Mouse (Mus musculus): ENCODE results near the gene P2ry6.

P2ry6 gene

DNA sequence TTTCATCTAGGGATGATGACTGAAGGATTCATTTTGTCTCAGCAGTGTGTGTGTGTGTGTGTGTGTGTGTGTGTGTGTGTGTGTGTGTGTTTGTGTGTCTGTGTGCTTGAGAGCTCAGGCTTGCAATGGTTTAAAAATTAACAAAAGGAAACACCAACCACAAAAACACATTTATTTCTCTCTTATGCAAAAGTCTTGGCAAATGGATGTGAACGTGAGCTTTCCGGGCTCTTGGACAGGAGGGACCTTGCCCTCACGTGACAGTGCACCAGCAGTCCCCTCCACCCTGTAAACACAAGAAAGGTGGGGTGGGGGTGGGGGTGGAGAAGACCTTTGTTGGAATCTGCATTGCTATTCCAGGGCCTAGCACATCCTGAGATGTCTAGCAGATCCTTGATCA, 37.0 kb downstream of the P2ry6 start:
- DNase-seq = no peak

- DNase-seq = peak in 1 of 2 experiments; percentile 66
Measured at GRCm38 (mm10) chr7:100933520-100933919, 40.9 kb downstream of the P2ry6 start.

DNA sequence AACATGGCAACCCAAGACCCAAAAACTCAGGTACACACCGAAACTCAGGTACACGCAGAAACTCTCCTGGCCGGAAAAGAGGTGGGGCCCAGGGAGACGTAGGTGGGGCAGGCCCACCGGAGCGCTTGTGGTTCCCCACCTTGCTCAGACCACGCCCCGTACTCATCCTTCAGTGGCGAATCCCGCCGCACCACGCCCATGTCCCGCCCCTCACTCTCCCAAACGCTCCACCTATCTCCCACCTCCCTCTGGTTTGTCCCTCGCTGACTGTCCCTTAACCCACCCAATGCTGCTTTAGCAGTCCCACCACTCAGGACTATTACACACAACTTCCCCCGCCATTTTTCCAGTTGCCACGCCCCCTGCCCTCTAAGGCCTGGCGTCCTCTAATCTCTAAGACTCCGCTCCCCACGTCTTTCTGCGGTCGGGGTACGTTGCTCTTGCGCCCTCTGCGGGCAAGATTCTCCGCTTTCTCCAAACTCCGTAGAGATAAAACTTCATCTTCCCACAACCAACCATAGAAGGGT, 41.9 kb downstream of the P2ry6 start:
- peak; percentile 91 to 95 for DNase-seq

- DNase-seq = no peak
Measured at GRCm38 (mm10) chr7:100931926-100932480, 42.4 kb downstream of the P2ry6 start, which contains the start of gene Arhgef17. Gene Arhgef17, minus strand, starts transcription at chr7:100932107.

GRCm38 (mm10) chr7:100931316-100931925, 43.0 kb downstream of the P2ry6 start:
- no peak for DNase-seq

DNA sequence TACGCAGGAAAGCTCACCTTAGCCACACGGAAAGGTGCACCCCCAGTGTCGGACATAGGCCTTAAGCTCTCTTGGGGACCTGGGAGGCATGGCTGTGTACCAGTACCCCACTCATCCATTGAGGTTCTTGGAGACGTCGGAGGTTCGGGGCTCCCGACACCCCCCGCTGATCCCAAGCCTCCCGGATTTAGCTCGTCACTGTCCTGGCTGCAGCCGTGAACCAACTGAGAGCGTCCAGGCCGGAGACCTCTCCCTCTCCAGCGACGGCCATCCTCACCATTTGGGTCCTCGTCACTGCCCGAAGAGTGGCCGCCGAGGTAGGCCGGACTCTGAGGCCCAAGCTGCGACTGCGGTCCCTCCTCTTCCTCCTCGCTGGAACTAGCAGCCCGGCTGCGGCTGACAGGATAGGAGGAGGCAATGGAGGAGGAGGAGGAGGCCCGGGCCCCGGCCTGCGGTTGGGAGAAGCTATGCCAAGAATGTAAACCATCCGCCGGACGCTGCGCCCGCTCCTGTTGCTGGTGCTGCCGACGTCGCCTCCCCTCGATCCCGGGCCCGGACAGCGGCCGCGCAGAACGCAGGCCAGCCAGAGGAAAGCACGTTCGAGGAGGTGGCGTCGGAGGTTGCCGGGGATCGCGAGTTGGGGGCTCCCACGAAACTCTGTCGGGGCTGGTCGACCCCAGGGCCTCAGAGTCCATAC, 43.7 kb downstream of the P2ry6 start:
- DNase-seq = peak; percentile 62 to 71

DNA sequence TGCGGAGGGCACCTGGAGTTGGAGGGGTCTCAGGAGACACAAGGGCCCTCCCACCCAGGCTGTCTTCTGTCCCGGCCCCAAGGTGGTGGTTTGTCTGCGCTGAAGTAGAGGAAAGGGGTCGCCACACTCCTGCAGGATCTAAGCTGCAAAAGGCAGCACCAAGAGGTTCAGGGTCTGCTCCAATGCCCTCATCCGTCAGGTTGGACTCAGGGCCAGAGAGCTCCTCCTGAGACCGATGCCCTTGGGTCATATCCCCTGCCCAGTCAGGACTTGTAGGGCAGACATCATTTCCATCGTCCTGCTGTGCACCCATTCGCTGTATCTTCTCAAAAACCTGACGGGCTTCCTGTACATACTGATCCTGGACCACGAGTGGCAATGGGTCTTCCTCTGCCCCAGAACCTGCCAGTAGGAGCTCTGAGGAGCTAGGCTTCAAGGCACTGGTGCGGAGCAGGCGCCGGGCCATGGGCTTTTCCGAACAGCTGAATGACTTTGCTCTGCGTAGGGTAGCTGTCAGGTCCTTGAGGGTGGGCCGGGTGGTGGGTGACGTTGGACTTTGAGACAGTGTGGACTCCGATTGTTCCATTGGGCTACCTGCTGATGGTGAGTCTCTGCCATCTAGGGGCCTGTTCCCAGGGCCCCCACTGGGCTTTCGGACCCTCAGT, 44.7 kb downstream of the P2ry6 start:
- DNase-seq = no peak

DNA sequence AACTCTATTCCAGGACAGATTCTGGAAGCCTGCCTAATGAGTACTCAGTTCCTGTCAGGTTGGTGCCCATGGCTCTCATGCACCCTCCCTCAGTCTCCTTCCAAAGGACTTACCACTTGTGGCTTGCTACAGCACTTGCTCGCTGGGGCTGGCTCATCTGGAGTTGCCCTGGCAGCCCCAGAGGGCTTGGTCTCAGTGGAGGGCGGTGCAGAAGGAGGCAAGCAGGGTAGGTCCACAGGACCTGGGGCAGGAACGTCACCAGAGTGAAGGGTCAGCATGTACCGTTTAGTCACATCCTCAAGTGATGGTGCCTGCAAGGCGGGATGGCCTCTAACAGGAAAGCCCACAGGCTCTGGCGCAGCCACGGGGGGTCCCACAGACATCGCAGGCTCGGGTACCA, 46.0 kb downstream of the P2ry6 start:
- no peak for DNase-seq

DNA sequence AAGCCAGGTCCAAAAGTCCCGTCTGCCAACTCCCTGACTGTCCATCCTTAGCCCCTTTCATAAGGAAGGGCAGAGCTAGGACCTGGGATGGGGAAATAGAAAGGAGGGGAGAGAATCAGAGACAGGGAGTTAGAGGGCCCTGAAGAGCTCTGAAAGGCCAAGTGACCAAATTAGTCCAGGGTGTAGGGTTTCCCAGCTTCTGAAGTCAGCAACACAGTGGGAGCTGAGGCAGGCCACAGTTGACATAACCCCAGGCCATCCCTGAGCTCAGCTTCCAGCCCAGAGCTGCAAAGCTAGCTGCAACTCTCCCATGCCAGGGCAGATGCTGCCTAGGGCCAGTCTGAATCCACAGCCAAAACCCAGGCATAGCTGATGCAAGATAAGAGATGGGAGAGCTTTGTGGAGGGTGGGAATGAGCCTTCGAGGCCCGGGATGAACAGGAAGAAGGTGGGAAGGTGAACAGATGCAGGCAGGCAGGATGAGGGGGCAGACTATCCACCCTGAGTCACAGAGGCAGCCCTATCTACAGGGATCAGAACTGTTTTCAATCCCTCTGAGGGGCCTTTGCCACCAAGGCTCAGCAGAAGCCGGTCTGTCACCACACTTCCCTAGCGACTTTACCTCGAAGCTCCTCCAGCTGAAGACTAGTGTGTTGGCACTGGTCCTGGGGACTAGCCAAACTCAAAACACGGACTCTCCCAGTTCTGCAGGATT, 47.0 kb downstream of the P2ry6 start:
- no peak for DNase-seq

- peak; percentile 60 to 62 for DNase-seq
Measured at GRCm38 (mm10) chr7:100926311-100926923, 48.0 kb downstream of the P2ry6 start.

DNA sequence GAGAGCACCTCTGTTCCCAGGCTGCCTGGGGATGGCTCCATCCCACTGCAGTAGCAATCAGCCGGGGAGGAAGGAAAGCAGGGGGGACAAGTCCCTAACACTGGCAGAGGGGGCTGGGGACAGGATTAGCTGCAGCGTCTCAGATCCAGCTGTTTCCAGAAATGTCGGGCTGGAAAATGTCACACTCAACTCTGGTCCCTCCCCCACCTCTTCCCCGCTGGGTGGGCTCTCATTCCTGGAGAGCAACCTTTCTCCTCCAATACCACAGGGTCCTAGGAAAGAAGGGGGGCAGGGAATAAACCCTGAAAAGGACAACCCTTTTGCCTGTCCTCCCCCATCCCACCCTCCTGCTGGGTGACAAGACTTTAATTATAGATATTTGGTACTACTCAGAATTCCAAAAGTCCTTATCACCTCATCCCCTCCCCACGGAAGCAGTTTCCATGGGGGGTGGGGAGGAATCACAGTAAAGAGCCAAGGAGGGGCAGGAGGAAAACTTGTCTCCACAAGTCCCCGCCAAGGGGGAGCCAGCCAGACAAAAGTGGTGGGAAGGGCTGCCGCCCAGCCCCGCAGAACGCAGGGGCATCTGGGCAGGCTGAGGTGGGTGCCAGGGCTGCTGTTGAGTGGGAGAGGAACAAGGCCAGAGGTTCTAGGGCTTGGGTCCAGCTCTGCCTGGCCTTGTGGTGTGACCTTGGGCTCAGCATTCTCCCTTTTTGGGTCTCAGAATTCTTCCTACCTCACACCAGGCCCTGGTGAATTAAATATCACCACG, 49.6 kb downstream of the P2ry6 start:
- no peak for DNase-seq

- DNase-seq = no peak
Measured at GRCm38 (mm10) chr7:100924200-100924599, 50.2 kb downstream of the P2ry6 start.

DNA sequence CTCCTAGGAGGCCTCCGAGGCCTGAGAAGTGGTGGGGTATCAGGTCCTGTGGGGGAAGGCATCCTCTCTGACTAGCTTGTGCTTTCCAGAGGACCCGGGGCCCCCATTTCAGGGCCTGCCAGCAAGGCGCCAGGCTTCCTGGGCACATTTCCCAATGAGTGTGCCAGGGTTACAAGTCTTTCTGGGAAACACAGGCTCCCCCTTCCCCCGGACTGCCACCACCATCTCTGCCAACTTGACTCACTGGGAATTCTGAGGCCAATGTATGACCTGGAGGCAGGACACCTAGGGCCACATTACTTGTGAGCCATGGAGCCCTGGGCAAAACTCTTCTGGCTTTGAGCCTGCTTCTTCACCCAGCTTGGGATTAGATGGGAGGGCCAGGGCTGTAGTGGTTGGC, 51.5 kb downstream of the P2ry6 start:
- DNase-seq = no peak

GRCm38 (mm10) chr7:100921289-100921688, 53.2 kb downstream of the P2ry6 start:
- DNase-seq = no peak

DNA sequence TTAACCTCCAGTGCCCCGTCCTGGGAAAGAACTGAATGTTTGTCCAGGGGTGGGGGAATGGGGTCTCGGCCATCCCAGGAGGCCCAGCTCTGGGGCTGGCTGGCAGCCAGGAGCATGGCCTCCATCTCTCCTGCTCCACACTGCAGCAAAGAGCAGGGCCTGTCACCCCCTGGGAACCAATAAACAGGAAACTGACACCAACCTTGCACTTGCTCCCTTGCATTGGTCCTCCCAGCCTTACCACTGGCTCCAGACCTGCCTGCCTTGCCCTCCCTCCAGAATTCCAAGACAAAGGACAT, 54.7 kb downstream of the P2ry6 start:
- peak in 1 of 2 experiments; percentile 55 for DNase-seq

GRCm38 (mm10) chr7:100919006-100919808, 55.2 kb downstream of the P2ry6 start:
- no peak for DNase-seq

GRCm38 (mm10) chr7:100918176-100918575, 56.3 kb downstream of the P2ry6 start:
- DNase-seq = no peak

- DNase-seq = no peak
Measured at GRCm38 (mm10) chr7:100917751-100918150, 56.7 kb downstream of the P2ry6 start.

GRCm38 (mm10) chr7:100916526-100916925, 57.9 kb downstream of the P2ry6 start:
- DNase-seq = no peak

DNA sequence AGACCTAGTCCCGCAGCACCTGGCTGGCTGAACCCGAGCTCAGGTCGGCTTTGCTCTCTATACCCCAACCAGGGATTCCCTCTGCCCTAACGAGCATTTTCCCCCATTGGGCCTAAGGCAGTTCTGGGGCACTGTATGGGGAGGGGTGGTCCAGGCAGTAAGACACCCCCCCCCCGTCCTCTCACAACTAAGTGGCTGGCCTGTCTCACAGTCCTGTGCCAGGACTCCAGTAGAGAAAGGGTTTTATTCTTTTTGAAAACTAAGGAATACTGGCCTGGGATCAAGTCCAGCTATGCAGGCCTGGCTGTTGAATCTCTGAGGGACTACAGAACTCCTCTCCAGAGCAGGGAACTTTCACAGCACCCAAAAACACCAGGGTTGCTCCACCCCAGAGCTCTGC, 59.2 kb downstream of the P2ry6 start:
- DNase-seq = no peak

GRCm38 (mm10) chr7:100911791-100912190, 62.7 kb downstream of the P2ry6 start:
- no peak for DNase-seq

All from kidney, adult 8-10 months (tissue).